Mouse (Mus musculus): Measurements from ENCODE around the gene Ppil2.

DNA sequence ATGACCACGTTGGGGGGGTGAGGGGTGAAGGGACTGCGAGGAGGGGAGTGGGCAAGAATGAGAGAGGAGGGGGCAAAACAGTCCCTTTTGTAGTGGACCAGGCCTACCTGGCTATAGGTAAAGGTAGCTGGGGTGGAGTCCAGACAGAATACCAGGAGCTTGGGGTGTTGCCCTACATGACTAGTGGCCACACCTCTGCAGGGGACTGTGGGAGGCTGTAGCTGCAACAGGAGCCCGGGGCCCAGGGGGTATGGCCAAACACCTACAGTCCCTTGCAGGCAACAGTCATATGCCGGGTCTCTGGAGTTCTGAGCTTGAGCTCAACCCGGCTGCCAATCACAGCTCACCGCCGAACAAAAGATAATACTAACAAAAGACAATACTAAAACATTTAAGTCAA lies 59.0 kb downstream of the Ppil2 start:
- no peak for TF ChIP-seq POLR2A (IDR thresholded peaks at IDR 0.05; ENCODE audit: low read depth, low read length)
- no peak for TF ChIP-seq CTCF (conservative IDR thresholded peaks at IDR 0.05; ENCODE audit: insufficient read depth, insufficient read length, low read depth, low read length)

Data from kidney, adult 2 months (tissue).